Mouse (Mus musculus): ENCODE results near the gene Filip1.
A peak's percentile ranks its signal among the peaks of the same experiment; 100 is the strongest.

The Filip1 gene

DNA sequence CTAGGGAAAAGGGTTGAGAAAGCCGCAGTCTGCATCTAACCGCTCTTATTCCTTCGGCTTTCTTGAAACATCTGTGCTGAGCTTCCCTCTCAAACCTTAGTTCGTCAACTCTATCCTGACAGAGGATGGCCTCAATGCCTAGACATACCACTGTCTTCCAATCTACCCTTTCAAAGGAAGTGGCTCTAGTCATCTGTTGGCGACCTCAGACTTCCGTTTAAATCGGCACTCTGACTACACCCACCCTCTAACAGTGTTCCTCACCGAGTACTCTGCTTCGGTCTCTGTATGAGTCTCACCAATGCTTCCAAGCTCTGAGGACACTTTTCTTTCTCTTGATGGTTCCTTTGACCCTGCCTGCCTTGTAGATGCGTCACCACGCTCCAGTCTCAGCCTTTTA lies 196.6 kb downstream of the Filip1 start:
- no peak for DNase-seq

DNA sequence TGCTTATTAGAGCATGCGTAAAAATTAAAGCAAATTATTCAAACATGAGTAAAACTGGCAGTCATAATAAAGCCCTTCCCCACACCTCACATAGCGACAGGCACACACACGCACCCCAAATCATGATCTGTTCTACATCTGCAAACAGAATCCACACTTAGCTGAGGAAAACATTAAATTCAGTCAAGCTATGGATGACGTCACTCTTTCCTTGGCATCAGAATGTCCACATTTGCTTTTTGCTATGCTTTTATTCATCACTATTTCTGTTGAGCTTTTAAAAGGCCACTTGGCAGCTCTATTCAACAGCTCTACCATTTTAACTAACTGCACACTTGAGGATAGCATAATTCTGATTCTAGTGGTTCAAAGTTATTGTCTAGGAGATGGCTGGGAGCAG lies 198.1 kb downstream of the Filip1 start:
- no peak for DNase-seq

DNA sequence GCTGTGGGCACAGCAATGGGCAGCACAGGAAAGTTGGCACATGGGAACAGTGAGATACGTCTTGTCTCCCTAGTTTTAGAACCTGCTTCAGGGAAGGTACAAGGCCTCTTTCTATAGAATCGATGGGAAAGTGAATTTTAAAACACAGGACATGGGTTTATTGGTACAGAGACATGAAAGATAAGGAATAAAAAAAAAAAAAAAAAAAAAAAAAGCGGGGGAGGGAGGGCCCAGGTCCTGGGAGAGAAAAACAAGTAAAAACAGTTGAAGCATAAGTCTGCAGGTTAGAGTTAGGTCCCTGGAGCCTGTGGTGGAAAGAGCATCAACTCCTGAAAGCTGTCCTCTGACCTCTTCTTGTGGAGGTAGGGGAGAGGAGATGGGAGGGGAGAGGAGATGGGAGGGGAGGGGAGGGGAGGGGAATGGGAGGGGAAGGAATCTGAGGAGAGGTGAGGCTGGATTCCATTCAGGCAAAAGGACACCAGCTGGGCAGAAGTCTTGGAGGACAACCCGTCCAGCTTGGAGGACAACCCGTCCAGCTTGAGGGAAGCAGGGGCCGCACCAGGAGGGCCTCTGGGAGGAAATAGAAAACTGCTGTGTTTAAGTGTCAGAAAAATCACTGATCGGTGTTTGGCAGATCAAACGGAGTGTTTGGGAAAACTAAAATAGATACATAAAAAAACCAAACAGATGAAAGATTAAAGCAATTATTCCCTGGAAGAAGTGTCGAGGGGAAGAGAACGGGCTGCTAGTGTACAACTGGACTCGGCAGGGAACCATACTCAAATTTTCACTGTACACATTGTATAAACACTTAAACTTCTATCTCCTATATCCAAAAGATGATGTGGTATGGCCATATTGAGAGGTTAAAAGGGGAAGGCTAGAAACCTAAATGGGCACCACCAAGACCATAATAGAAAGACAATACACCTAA lies 201.4 kb downstream of the Filip1 start:
- no peak for DNase-seq

DNA sequence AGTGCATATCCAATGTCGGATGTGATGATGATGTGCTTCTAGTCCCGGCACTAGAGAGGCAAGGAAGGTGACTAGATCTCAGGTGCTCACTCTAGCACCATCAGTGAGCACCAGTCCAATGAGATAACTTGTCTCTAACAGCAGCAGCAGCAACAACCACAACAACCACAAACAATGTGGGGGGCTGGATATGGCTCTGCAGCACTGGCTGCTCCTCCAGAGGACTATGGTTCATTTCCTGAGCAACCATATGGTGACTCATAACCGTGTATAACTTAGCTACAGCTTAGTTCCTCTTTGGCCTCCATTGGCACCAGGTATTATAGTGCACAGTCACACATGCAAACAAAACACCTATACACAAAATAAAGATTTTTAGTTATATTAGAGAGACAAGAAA lies 202.1 kb downstream of the Filip1 start:
- no peak for DNase-seq

DNA sequence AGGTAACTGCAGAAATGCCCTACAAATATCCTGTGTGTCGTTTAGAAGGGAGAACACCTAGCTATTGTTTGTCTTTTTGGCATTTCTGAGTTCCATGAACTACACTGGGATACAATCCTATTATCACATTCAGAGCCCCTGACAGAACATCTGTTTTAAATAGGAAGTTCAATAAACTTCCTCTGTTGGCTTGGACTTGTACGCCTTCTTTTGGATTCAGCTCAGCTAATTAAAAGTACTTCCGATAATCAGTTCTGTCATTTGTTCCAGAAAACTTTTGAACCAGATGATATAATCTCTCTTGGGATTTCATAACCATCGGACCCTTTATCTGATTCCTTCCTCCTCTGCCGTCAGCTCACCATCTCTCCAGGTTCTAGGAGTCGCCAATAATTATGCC lies 203.2 kb downstream of the Filip1 start:
- no peak for DNase-seq

DNA sequence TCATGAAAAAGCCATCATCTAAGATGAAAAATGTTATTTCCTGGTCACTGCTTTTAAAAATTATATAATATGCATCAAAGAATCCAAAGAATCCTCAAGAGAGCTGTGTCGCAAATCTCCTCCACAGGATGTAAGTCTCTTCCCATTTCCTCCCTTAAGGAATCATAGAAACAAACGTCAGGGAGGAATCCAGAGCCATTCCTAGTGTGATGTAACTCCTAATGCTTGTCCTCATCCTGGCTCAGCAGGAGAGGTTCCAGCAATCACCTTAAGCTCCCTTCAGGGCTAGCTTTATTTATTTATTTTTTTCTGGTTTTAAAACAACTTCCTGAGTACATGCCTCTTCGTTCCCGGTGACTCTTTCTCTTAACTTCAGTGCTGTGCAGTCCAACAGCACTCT lies 205.5 kb downstream of the Filip1 start:
- no peak for DNase-seq

DNA sequence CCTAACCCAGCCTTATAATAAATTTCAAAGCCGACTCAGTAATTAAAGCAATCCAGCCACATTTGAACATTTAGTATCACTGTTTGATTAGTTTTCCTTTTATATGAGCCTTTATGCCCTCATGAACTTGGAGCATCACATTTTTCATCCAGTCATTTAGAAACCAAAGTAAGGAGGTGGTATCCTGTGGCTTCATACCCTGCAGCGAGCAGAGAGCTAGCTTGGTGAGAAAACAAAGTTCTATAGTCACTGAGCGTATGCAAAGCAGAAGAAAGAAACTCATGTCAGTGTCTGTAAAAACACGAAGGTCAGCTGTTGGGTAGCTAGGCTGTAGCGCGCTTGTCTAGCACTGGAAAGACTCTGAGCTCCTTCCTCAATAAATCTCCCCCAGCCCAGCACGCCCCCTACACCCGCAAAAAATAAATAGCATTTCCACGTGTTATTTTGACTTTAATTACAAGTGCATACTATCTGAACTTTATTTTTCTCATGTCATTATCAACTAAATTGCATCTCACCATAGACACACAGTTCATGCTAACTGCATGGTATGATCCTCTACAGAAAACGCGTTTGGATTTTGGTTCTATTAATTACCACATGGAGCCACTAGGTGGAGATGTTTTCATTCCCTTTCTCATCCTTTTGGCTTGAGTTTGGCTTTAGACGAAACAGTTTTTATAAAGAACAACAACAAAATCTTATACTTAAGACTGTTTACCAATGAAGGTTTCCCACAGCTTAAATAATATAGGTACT lies 206.2 kb downstream of the Filip1 start:
- no peak for DNase-seq

DNA sequence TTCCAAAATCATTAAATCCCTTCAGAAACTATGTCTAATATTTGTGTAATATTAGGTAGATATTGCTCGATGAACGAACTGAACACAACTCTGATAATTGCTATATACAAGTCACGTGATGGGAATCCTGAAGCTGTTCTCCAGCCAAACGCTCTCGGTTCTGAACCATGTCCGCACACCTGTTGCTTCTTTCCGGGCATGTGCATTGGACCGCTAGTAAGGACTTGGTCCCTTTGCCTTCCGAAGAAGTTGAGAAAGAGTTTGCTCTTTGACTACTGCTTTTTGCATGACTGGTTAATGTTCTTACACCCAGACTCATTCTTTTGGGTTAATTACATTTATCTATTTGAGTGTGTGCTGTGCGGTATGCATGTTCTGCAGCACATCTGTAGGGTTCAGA lies 207.2 kb downstream of the Filip1 start:
- no peak for DNase-seq

DNA sequence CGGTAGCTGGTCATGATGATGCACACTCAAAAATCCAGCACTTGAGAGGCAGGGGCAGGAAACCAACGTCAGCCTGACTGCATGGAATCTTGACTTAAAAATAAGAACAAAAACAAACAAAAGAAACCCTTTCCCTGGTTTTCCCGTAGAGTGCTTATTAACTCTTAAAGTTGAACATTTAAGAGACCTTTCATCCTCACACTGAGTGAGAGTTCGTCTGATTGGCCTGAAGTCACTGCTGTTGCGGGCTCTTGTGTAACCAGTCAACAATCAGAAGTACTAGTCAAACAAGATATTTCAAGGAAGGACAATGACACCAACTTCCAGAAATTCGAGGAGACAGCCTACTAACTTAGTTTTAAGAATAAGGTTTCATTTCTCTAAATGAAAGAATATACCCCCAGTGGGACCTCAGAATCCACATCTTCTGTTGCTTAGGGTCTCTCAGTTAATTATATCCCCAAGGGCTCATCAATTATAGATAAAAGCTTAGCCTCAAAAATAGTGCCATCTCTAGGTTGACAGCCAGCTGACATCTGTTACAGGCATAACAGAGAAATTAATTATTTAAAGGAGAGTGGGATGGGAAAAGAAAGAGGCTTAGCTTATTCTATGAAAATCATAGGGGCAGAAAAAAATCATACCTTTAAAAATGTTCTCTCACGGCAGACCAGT lies 216.1 kb downstream of the Filip1 start:
- no peak for DNase-seq

DNA sequence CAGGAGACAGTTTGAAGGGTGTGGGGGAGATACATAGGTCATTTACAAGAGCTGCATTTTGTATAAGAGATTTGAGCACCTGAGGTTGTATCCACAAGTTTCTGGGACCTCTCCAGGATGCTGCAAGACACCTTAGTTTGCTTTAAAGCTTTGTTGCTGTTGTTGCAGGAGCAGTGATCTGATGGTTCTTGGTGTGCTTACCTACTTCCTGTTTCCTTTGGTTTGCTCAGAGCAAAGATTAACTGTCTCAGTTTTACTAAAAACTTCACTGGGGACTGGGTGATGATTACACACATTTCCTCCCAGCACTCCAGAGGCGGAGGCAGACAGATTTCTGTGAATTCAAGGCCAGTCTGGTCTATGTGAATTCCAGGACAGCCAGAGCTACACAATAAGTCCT lies 217.6 kb downstream of the Filip1 start:
- DNase-seq, result no peak

DNA sequence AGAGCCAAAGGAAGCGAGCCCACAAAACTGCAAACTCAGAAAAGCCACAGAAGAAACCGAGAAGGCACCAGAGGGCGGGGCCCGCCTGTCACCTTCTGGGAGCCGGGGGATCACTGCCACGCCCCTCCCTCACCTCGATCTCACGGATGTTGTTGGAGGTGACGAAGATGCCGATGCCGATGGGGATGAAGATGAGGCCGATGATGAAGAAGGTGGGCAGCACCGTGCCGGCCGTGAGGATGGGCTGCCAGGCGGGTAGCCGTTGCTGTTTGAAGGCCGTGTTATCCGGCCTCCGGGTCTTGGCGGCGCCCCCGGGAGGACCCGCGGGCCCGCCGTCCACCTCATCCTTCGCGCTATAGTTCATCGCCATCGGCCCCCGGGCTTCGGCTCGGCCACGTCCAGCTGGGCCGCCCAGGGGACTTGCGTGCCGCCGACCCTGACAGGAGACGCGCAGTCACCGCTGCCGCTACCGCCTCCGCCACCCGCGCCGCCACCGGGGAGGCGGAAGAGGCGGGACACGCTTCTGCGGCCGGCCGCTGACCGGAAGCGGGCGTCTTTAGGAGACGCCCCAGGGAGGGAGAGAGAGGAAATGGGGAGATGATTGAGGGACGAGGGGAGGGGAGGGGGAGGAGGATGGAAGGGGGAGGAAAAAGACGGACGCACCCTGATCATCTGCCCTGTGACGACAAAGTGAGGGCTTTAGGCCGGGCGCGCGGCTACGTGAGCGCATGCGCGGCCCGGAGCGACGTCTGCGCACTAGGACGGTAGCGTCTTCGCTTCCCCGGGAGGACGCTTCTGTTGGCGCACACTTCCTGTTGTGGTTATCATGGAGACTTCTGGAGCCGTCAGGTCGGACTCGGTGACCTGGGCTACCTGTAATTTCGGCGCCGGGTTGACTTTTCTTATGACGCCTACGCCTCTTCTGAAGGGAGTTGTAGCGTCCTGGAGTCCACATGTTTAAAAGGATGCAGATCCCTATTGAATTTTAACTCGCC lies 219.5 kb downstream of the Filip1 start, which contains the start of gene Tmem30a:
Gene Tmem30a (minus strand): TSS at position 667 of the 995 bp plus-strand sequence.
- peak; percentile 97 for DNase-seq

DNA sequence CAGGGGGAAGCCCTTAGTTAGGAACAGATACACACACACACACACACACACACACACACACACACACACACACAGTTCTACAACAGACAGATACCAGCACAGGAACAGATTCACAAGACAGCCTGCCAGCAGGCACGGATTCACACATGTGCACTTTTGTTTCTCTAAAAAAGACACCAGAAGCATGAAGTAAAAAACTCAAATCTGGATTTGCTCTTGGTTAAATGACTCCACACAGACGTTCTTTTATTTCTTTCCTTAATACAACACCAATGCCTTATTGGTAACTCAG lies 226.9 kb downstream of the Filip1 start:
- DNase-seq, result peak; percentile 79

DNA sequence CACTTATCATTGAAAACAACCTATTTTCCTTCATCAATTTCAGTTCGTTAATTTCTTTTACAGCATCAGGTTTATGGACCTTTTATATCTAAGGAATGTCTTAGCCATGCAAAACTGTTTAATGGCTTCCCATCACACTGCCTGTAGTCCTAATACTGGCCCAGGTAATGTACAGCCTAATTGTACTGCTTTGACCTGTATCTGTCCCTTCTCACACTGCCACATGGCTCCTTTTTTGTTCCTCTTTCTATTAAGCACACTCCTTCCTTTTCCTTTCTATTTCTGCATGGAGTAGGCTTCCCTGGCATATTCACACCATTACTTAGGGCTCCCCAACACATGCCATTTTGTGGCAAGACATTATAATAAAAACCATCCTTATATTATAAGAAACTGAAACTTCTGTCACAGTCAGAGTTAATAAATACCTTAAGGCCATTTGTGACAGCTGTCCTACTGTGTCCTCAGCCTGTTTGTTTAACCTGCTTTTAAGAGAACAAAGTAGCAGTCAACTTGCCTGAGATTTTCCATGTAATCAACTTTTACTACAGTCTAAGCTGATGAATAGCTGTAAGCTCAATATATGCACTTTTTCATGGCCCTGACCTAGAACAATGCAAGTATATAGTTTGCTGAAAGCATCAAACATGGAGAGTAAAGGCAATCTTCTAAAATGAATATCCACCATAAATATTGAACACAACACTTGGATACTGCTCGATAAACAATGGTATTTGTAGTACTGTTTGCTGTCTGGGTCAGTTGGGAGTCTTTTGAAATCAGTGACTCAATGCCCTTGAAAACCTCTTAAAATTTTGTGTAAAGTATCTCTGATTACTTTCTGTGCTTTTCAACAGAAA lies 227.5 kb downstream of the Filip1 start:
- DNase-seq, result no peak

DNA sequence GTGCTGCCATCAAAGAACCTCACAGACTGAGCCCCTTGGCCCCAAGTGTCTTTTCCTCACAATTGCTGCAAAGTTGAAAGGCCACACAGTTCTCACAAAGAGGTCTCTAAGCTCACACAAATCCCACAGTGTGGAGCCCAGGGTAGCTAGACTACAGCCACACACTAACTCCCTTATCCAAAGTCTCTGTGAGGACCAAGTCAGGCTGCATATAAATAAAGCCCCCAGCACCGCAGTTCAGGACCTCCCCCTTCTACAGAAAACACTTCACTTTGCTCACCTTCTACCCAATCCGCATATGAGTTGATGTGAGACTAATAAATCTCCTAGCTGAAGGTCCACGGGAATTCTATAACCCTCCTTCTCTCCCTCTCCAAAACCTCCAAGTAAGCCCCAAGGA lies 228.2 kb downstream of the Filip1 start:
- no peak for DNase-seq

DNA sequence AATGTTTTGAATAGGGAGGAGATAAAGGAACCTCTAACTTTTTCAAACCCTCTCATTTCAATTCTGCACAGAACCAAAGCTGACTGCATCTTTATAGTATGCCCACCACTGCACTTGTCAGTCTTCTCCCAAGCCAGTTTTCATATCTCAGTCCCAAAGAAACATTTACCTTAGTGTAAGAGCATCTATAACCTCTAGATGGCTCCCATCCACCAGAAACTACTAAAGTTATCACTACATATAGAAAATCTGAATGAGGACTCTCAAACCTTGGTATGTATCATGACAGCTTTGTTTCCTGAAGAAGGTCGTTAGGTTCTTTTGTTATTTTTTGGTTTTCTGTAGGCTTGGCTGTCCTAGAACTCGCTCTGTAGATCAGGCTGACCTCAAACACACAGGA lies 233.3 kb downstream of the Filip1 start:
- no peak for DNase-seq

DNA sequence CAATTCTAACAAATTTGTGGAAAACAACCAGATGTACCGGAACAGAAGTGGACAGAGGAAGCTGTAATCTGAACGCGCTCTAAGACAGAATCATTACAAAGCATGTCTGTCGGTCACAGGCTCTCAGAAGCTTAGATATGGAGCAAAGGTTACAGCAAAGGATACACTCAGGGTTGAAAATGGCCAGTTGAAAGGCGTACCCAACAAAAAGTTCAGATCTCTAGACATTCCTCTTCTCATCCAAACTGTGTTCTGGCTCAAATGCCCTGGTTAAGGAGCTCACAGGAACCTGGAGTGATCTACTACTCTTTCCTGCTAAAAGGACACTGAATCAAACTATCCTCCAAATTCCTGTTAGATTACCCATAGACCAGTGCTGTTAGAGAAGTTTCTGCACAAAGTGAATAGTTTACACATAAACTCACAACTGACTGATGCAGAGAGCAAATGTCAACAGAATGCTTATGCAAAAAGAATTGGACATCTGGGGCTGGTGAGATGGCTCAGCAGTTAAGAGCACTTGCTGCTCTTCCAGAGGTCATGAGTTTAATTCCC lies 245.6 kb downstream of the Filip1 start:
- no peak for DNase-seq

DNA sequence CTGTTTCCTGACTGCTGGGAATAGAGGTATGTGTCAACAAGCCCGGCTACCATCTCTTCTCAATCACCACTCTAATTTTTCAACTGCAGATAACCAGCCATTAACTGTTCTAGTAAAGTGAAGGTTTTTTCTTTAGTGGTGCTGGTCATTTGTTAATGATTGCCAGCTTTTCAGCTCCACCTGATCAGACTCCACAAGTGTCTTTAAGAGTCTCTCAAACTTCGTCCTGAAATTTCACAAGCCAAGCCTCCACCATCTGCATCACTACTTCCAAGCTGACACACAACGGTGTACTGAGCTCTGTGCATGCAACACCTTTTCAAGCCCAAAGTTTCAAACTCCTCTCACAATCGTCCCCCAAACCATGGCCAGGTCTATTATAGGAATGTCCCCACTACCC lies 247.3 kb downstream of the Filip1 start:
- DNase-seq, result no peak
